14 mouse cellular contexts compared by ENCODE assay signal in genomic region chr11:45389243-45390146, GRCm38 (mm10).
A peak's percentile ranks its signal among the peaks of the same experiment; 100 is the strongest.
DNase-seq lines count a peak whose midpoint lies in the region; ATAC-seq lines count a peak whose summit lies in the region.
"Had no signal": no experiment of that assay in that cellular context is flagged by ENCODE, and none has a peak within 500 bp of the region (broad histone marks: within the 10 kb centered on the region; RNA-seq: fewer than 3 reads in every experiment).

No protein-coding gene starts in this region.

- no peak for ATAC-seq in forebrain, embryonic 15.5 days (replicated peaks)
- no peak for ATAC-seq in midbrain, embryonic 15.5 days (replicated peaks)
- ATAC-seq: forebrain, postnatal 0 days; lung, postnatal 0 days; Patski had no signal

- no peak overlapping the region for H3K9ac ChIP-seq in forebrain, embryonic 15.5 days (replicated peaks)
- H3K9ac ChIP-seq in midbrain, embryonic 15.5 days: no peak overlapping the region
- H3K9ac ChIP-seq: forebrain, postnatal 0 days had no signal

- peak overlapping the region; percentile 49; the same call in 1 of the 2 replicates for H3K27ac ChIP-seq in forebrain, embryonic 10.5 days
- no peak overlapping the region for H3K27ac ChIP-seq in forebrain, embryonic 15.5 days (replicated peaks)
- peak overlapping the region; percentile 79 for H3K27ac ChIP-seq in embryonic facial prominence, embryonic 10.5 days (replicated peaks)
- H3K27ac ChIP-seq in midbrain, embryonic 15.5 days: peak overlapping the region; percentile 35; the same call in 1 of the 2 replicates

- WGBS in forebrain, embryonic 10.5 days: 62% methylated on average over 11 of the region's 11 CpGs
- WGBS in forebrain, embryonic 15.5 days: 54% methylated on average over 11 of the region's 11 CpGs
- 52% methylated on average over 11 of the region's 11 CpGs for WGBS in embryonic facial prominence, embryonic 10.5 days
- WGBS in midbrain, embryonic 15.5 days: 52% methylated on average over 11 of the region's 11 CpGs

- H3K4me2 ChIP-seq in forebrain, embryonic 15.5 days (replicated peaks): no peak overlapping the region
- H3K4me2 ChIP-seq in midbrain, embryonic 15.5 days: no peak overlapping the region

- H3K4me3 ChIP-seq in forebrain, embryonic 10.5 days: no peak overlapping the region
- no peak overlapping the region for H3K4me3 ChIP-seq in forebrain, embryonic 15.5 days
- no peak overlapping the region for H3K4me3 ChIP-seq in embryonic facial prominence, embryonic 10.5 days
- H3K4me3 ChIP-seq in midbrain, embryonic 15.5 days: no peak overlapping the region

- H3K9me3 ChIP-seq in forebrain, embryonic 10.5 days: no peaks in the 10 kb centered on the region
- H3K9me3 ChIP-seq in forebrain, embryonic 15.5 days: no peaks in the 10 kb centered on the region
- H3K9me3 ChIP-seq in embryonic facial prominence, embryonic 10.5 days: no peaks in the 10 kb centered on the region
- H3K9me3 ChIP-seq in midbrain, embryonic 15.5 days: no peaks in the 10 kb centered on the region

- peaks cover 9% of the 10 kb centered on the region for H3K4me1 ChIP-seq in forebrain, embryonic 10.5 days
- H3K4me1 ChIP-seq in forebrain, embryonic 15.5 days: no peaks in the 10 kb centered on the region
- H3K4me1 ChIP-seq in embryonic facial prominence, embryonic 10.5 days: peaks cover 17% of the 10 kb centered on the region
- no peaks in the 10 kb centered on the region for H3K4me1 ChIP-seq in midbrain, embryonic 15.5 days

- H3K27me3 ChIP-seq in forebrain, embryonic 10.5 days (ENCODE audit: poor library complexity, severe bottlenecking): no peaks in the 10 kb centered on the region
- no peaks in the 10 kb centered on the region for H3K27me3 ChIP-seq in forebrain, embryonic 15.5 days
- no peaks in the 10 kb centered on the region for H3K27me3 ChIP-seq in embryonic facial prominence, embryonic 10.5 days (replicated peaks; ENCODE audit: low read depth, poor library complexity, severe bottlenecking)
- no peaks in the 10 kb centered on the region for H3K27me3 ChIP-seq in midbrain, embryonic 15.5 days (replicated peaks)
- H3K27me3 ChIP-seq: Patski had no signal

- no peaks in the 10 kb centered on the region for H3K36me3 ChIP-seq in forebrain, embryonic 10.5 days (replicated peaks)
- H3K36me3 ChIP-seq in forebrain, embryonic 15.5 days: no peaks in the 10 kb centered on the region
- no peaks in the 10 kb centered on the region for H3K36me3 ChIP-seq in embryonic facial prominence, embryonic 10.5 days (replicated peaks)
- no peaks in the 10 kb centered on the region for H3K36me3 ChIP-seq in midbrain, embryonic 15.5 days (replicated peaks)

- no peak for DNase-seq in forebrain, embryonic 10.5 days (ENCODE audit: extremely low spot score, low spot score)
- DNase-seq in embryonic facial prominence, embryonic 10.5 days (ENCODE audit: low spot score): peak; percentile 48
- peak; percentile 79 for DNase-seq in hindlimb bud, embryonic 11.5 days (ENCODE audit: extremely low spot score, low read depth, low spot score)
- DNase-seq in kidney, postnatal 25 days: no peak
- no peak for DNase-seq in adrenal gland, postnatal 10 days
- no peak for DNase-seq in spleen, adult 12 weeks (ENCODE audit: low spot score)
- DNase-seq: adrenal gland, adult 8-10 months; forebrain, postnatal 0 days; gastrocnemius, postnatal 25 days; kidney, adult 8-10 months had no signal

Comparison
In these comparisons a context has a peak if more than half of its experiments do, and no peak if none do; other contexts are left out.
1. DNase-seq: peak in embryonic facial prominence, embryonic 10.5 days (single experiment) and hindlimb bud, embryonic 11.5 days (single experiment); none in forebrain, embryonic 10.5 days (single experiment), kidney, postnatal 25 days (0 of 2), adrenal gland, postnatal 10 days (single experiment) and spleen, adult 12 weeks (single experiment).